Mouse (Mus musculus): ENCODE data around the gene Fndc3a. TPM values are rescaled to one million over a fixed set of nuclear protein-coding genes. Genes with fewer than 3 reads are reported as not detected.

The Fndc3a gene
- polyA plus RNA-seq, 1 experiment from 2014 or later = 47.6 TPM

- Histone ChIP-seq H3K4me1 (ENCODE audit: insufficient read depth, low read length) (peaks cover 4% of the 10 kb centered on the region; the same call in 1 of the 2 replicates), H3K36me3 (ENCODE audit: insufficient read depth, low read length) (no peaks in the 10 kb centered on the region), H3K4me3 (ENCODE audit: low read length) (no peak overlapping the region), H3K27me3 (ENCODE audit: insufficient read depth, low read length) (no peaks in the 10 kb centered on the region), H3K9me3 (ENCODE audit: low read length) (no peaks in the 10 kb centered on the region), H3K4me2 (replicated peaks; ENCODE audit: low read depth, low read length) (no peak overlapping the region), H3K9ac (replicated peaks; ENCODE audit: low read length) (no peak overlapping the region), H3K27ac (ENCODE audit: low read length) (no peak overlapping the region)
- WGBS = 82% methylated on average over 4 of the region's 4 CpGs
- ATAC-seq (ENCODE audit: low FRiP score, low TSS enrichment) = no peak
These were observed 24.9 kb downstream of the Fndc3a start for GRCm38 (mm10) chr14:72684857-72685370.

GRCm38 (mm10) chr14:72677247-72677646 lies 32.6 kb downstream of the Fndc3a start:
- 76% methylated on average over 3 of the region's 3 CpGs for WGBS
- Histone ChIP-seq H3K9me3 (ENCODE audit: low read length) (no peaks in the 10 kb centered on the region), H3K36me3 (ENCODE audit: insufficient read depth, low read length) (no peaks in the 10 kb centered on the region), H3K27me3 (ENCODE audit: insufficient read depth, low read length) (no peaks in the 10 kb centered on the region), H3K4me2 (replicated peaks; ENCODE audit: low read depth, low read length) (no peak overlapping the region), H3K4me3 (ENCODE audit: low read length) (no peak overlapping the region), H3K4me1 (ENCODE audit: insufficient read depth, low read length) (no peaks in the 10 kb centered on the region), H3K27ac (ENCODE audit: low read length) (no peak overlapping the region), H3K9ac (replicated peaks; ENCODE audit: low read length) (no peak overlapping the region)
- ATAC-seq (ENCODE audit: low FRiP score, low TSS enrichment) = no peak

GRCm38 (mm10) chr14:72671911-72672310 lies 37.9 kb downstream of the Fndc3a start:
- Histone ChIP-seq H3K27me3 (ENCODE audit: insufficient read depth, low read length) (no peaks in the 10 kb centered on the region), H3K36me3 (ENCODE audit: insufficient read depth, low read length) (no peaks in the 10 kb centered on the region), H3K27ac (ENCODE audit: low read length) (no peak overlapping the region), H3K9ac (replicated peaks; ENCODE audit: low read length) (no peak overlapping the region), H3K9me3 (ENCODE audit: low read length) (no peaks in the 10 kb centered on the region), H3K4me2 (replicated peaks; ENCODE audit: low read depth, low read length) (no peak overlapping the region), H3K4me3 (ENCODE audit: low read length) (no peak overlapping the region), H3K4me1 (ENCODE audit: insufficient read depth, low read length) (no peaks in the 10 kb centered on the region)
- WGBS = 94% methylated on average over 3 of the region's 3 CpGs
- no peak for ATAC-seq (ENCODE audit: low FRiP score, low TSS enrichment)

DNA sequence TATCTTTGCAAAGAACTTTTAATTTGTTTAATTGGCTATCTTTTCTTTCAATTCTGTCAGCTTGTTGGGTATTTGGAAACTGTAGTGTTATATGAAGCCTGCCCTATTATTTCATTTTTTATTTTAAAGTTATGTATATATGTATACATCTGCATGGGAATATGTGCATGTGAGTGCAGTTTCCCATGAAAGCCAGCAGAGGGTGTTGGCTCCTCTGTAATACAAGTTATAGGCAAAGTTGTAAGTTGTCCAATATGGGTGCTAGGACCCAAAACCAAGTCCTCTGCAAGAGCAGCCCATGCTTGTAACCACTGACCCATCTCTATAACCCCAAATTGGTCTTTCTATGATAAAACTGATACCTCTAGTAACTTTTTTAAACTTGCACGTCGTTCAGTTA lies 38.8 kb downstream of the Fndc3a start:
- no peak overlapping the region for H3K9ac ChIP-seq (replicated peaks; ENCODE audit: low read length)
- WGBS = 97% methylated on average over 2 of the region's 2 CpGs
- H3K27ac ChIP-seq (ENCODE audit: low read length) = no peak overlapping the region
- ATAC-seq (ENCODE audit: low FRiP score, low TSS enrichment) = no peak
- H3K4me3 ChIP-seq (ENCODE audit: low read length) = no peak overlapping the region
- no peaks in the 10 kb centered on the region for H3K9me3 ChIP-seq (ENCODE audit: low read length)
- no peaks in the 10 kb centered on the region for H3K4me1 ChIP-seq (ENCODE audit: insufficient read depth, low read length)
- H3K36me3 ChIP-seq (ENCODE audit: insufficient read depth, low read length) = no peaks in the 10 kb centered on the region
- no peak overlapping the region for H3K4me2 ChIP-seq (replicated peaks; ENCODE audit: low read depth, low read length)
- no peaks in the 10 kb centered on the region for H3K27me3 ChIP-seq (ENCODE audit: insufficient read depth, low read length)

- peaks cover 7% of the 10 kb centered on the region for H3K36me3 ChIP-seq (ENCODE audit: insufficient read depth, low read length)
- no peak for ATAC-seq (ENCODE audit: low FRiP score, low TSS enrichment)
- no peaks in the 10 kb centered on the region; the same call in 1 of the 2 replicates for H3K4me1 ChIP-seq (ENCODE audit: insufficient read depth, low read length)
- no peaks in the 10 kb centered on the region for H3K9me3 ChIP-seq (ENCODE audit: low read length)
- no peak overlapping the region for H3K4me3 ChIP-seq (ENCODE audit: low read length)
- no peak overlapping the region for H3K27ac ChIP-seq (ENCODE audit: low read length)
- no peaks in the 10 kb centered on the region for H3K27me3 ChIP-seq (ENCODE audit: insufficient read depth, low read length)
- H3K4me2 ChIP-seq (replicated peaks; ENCODE audit: low read depth, low read length) = no peak overlapping the region
- H3K9ac ChIP-seq (replicated peaks; ENCODE audit: low read length) = no peak overlapping the region
These were observed 60.5 kb downstream of the Fndc3a start for GRCm38 (mm10) chr14:72649268-72649667.

DNA sequence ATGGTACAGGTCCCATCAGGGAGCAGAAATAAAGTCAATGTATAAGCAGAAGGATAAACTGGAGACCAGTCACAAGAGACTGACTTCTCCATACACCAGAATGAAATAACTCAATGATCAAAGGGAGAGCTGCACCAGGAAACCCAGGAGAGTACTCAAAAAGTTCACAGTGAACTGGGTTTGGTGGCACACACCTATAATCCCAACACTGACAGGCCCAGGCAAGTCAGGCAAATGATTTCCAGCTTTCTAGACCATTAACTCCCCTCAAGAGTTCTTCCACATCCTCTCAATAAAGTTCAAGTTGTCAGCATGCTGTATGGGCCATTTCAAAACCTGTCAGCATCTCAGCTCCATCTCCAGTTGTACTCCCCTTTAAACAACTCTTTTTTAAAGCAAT lies 64.3 kb downstream of the Fndc3a start:
- ATAC-seq (ENCODE audit: low FRiP score, low TSS enrichment) = peak; percentile 80; the same call in 1 of the 2 replicates
- H3K9ac ChIP-seq (replicated peaks; ENCODE audit: low read length) = no peak overlapping the region

GRCm38 (mm10) chr14:72644620-72645019 lies 65.2 kb downstream of the Fndc3a start:
- Histone ChIP-seq H3K4me1 (ENCODE audit: insufficient read depth, low read length) (no peaks in the 10 kb centered on the region; the same call in 1 of the 2 replicates), H3K9ac (replicated peaks; ENCODE audit: low read length) (no peak overlapping the region), H3K27me3 (ENCODE audit: insufficient read depth, low read length) (no peaks in the 10 kb centered on the region), H3K4me2 (replicated peaks; ENCODE audit: low read depth, low read length) (no peak overlapping the region), H3K9me3 (ENCODE audit: low read length) (no peaks in the 10 kb centered on the region), H3K4me3 (ENCODE audit: low read length) (no peak overlapping the region), H3K36me3 (ENCODE audit: insufficient read depth, low read length) (peaks cover 8% of the 10 kb centered on the region), H3K27ac (ENCODE audit: low read length) (no peak overlapping the region)
- no peak for ATAC-seq (ENCODE audit: low FRiP score, low TSS enrichment)
- WGBS = 96% methylated on average over 1 of the region's 1 CpGs

More for the DNA sequence above, 64.3 kb downstream of the Fndc3a start:
- H3K4me3 ChIP-seq (ENCODE audit: low read length) = no peak overlapping the region
- H3K36me3 ChIP-seq (ENCODE audit: insufficient read depth, low read length) = peaks cover 8% of the 10 kb centered on the region
- H3K4me1 ChIP-seq (ENCODE audit: insufficient read depth, low read length) = no peaks in the 10 kb centered on the region; the same call in 1 of the 2 replicates
- H3K9me3 ChIP-seq (ENCODE audit: low read length) = no peaks in the 10 kb centered on the region
- no peak overlapping the region for H3K27ac ChIP-seq (ENCODE audit: low read length)
- no peak overlapping the region for H3K4me2 ChIP-seq (replicated peaks; ENCODE audit: low read depth, low read length)
- H3K27me3 ChIP-seq (ENCODE audit: insufficient read depth, low read length) = no peaks in the 10 kb centered on the region

DNA sequence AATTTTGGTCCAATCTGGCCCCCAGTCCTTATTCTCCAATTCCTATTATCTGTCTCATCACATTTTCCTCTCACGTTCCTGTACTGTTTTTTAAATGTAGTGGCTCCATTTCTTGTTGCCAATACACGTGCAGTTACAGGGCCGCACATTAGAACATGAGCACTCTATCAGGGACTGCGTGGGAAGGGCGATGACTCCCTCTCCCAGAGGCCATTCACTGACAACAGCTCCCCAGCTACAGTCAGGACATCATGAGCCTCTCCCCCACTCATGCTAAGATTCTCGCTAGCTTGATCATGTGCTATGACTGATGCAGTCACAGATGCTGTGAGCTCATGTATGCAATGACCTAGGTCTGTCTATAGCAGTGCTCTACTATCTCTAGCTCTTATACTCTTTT lies 71.3 kb downstream of the Fndc3a start:
- no peak overlapping the region for H3K4me2 ChIP-seq (replicated peaks; ENCODE audit: low read depth, low read length)
- ATAC-seq (ENCODE audit: low FRiP score, low TSS enrichment) = no peak
- H3K9me3 ChIP-seq (ENCODE audit: low read length) = no peaks in the 10 kb centered on the region
- no peak overlapping the region for H3K4me3 ChIP-seq (ENCODE audit: low read length)
- no peaks in the 10 kb centered on the region for H3K27me3 ChIP-seq (ENCODE audit: insufficient read depth, low read length)
- no peaks in the 10 kb centered on the region for H3K4me1 ChIP-seq (ENCODE audit: insufficient read depth, low read length)
- WGBS = 92% methylated on average over 6 of the region's 6 CpGs
- no peak overlapping the region for H3K9ac ChIP-seq (replicated peaks; ENCODE audit: low read length)
- peaks cover 5% of the 10 kb centered on the region; the same call in 1 of the 2 replicates for H3K36me3 ChIP-seq (ENCODE audit: insufficient read depth, low read length)
- no peak overlapping the region for H3K27ac ChIP-seq (ENCODE audit: low read length)

GRCm38 (mm10) chr14:72633571-72633970 lies 76.2 kb downstream of the Fndc3a start:
- Histone ChIP-seq H3K27ac (ENCODE audit: low read length) (no peak overlapping the region), H3K4me3 (ENCODE audit: low read length) (no peak overlapping the region), H3K36me3 (ENCODE audit: insufficient read depth, low read length) (no peaks in the 10 kb centered on the region), H3K4me1 (ENCODE audit: insufficient read depth, low read length) (no peaks in the 10 kb centered on the region), H3K9me3 (ENCODE audit: low read length) (no peaks in the 10 kb centered on the region), H3K9ac (replicated peaks; ENCODE audit: low read length) (no peak overlapping the region), H3K4me2 (replicated peaks; ENCODE audit: low read depth, low read length) (no peak overlapping the region), H3K27me3 (ENCODE audit: insufficient read depth, low read length) (no peaks in the 10 kb centered on the region)
- no peak for ATAC-seq (ENCODE audit: low FRiP score, low TSS enrichment)
- 87% methylated on average over 2 of the region's 2 CpGs for WGBS

DNA sequence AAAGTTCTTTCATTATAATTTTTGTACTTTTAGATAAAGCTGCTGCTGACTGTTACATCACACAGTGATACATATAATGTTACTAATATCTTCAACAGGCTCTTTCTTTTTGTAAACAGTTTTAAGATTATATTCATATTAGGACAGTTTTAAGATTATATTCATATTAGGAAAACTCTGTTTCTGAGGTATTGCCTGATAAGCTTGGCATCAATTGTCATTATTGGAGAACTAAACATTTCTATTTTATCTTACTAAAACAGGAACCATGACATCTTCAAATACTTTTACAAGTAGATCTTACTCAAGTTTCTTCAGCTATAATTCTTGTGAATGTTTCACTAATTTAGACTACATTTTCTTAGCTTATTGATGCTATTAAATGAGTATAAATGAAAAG lies 84.4 kb downstream of the Fndc3a start:
- Histone ChIP-seq H3K27ac (ENCODE audit: low read length) (no peak overlapping the region), H3K4me3 (ENCODE audit: low read length) (no peak overlapping the region), H3K36me3 (ENCODE audit: insufficient read depth, low read length) (peaks cover 14% of the 10 kb centered on the region; the same call in 1 of the 2 replicates), H3K9me3 (ENCODE audit: low read length) (no peaks in the 10 kb centered on the region), H3K4me2 (replicated peaks; ENCODE audit: low read depth, low read length) (no peak overlapping the region), H3K4me1 (ENCODE audit: insufficient read depth, low read length) (no peaks in the 10 kb centered on the region), H3K27me3 (ENCODE audit: insufficient read depth, low read length) (no peaks in the 10 kb centered on the region), H3K9ac (replicated peaks; ENCODE audit: low read length) (no peak overlapping the region)
- ATAC-seq (ENCODE audit: low FRiP score, low TSS enrichment) = no peak
